Mouse (Mus musculus): ENCODE results near the gene Hcrt. TPM values are rescaled to one million over a fixed set of nuclear protein-coding genes. Genes with fewer than 3 reads are reported as not detected.

The Hcrt gene
- not detected in 4 replicates for total RNA-seq (2023)

GRCm38 (mm10) chr11:100762831-100763230, at the start of gene Hcrt:
TSS of gene Hcrt (minus strand) at chr11:100762931.

GRCm38 (mm10) chr11:100770646-100771408, 8.1 kb upstream of the Hcrt start, which contains the start of gene Ghdc:
TSS of gene Ghdc (minus strand) at chr11:100770957.

GRCm38 (mm10) chr11:100759611-100760233, 3.0 kb downstream of the Hcrt start, which contains the start of gene Kcnh4:
TSS of gene Kcnh4 (minus strand) at chr11:100759942.

GRCm38 (mm10) chr11:100738066-100738604, 24.6 kb downstream of the Hcrt start, which contains the start of gene Rab5c:
TSS of gene Rab5c (minus strand) at chr11:100738215.

GRCm38 (mm10) chr11:100713735-100714533, 48.8 kb downstream of the Hcrt start, which contains the start of gene Hspb9:
TSS of gene Hspb9 (plus strand) at chr11:100713850.

GRCm38 (mm10) chr11:100711783-100712615, 50.7 kb downstream of the Hcrt start, which contains the start of gene Kat2a:
TSS of gene Kat2a (minus strand) at chr11:100712465.

Other genes starting within 250 kb of the Hcrt start
- gene Acly, start 234.9 kb downstream of the Hcrt start, total RNA-seq (2023) = 153 to 164 TPM (median 163 TPM) in 4 replicates
- gene Ttc25, start 217.3 kb downstream of the Hcrt start, total RNA-seq (2023) = 0.39 to 1.3 TPM (median 0.70 TPM) in 4 replicates
- gene Cnp, start 188.0 kb downstream of the Hcrt start, total RNA-seq (2023) = 146 to 163 TPM (median 154 TPM) in 4 replicates
- gene Nkiras2, start 143.7 kb downstream of the Hcrt start, total RNA-seq (2023) = 18.9 to 25.1 TPM (median 22.7 TPM) in 4 replicates
- 374 to 427 TPM (median 395 TPM) in 4 replicates for gene Dnajc7, start 142.8 kb downstream of the Hcrt start, total RNA-seq (2023)
- gene Zfp385c, start 70.5 kb downstream of the Hcrt start, total RNA-seq (2023) = not detected in 4 replicates
- 14.2 to 20.9 TPM (median 18.3 TPM) in 4 replicates for gene Dhx58, start 58.7 kb downstream of the Hcrt start, total RNA-seq (2023)
- gene Kat2a, start 50.5 kb downstream of the Hcrt start, total RNA-seq (2023) = 36.7 to 39.7 TPM (median 38.7 TPM) in 4 replicates
- not detected in 4 replicates for gene Hspb9, start 49.1 kb downstream of the Hcrt start, total RNA-seq (2023)
- 123 to 134 TPM (median 127 TPM) in 4 replicates for gene Rab5c, start 24.7 kb downstream of the Hcrt start, total RNA-seq (2023)
- 8.1 to 10.4 TPM (median 9.4 TPM) in 4 replicates for gene Kcnh4, start 3.0 kb downstream of the Hcrt start, total RNA-seq (2023)
- gene Ghdc, start 8.0 kb upstream of the Hcrt start, total RNA-seq (2023) = 21.1 to 24.9 TPM (median 23.1 TPM) in 4 replicates
- 63.6 to 80.0 TPM (median 72.1 TPM) in 4 replicates for gene Stat5b, start 87.8 kb upstream of the Hcrt start, total RNA-seq (2023)
- gene Stat5a, start 96.4 kb upstream of the Hcrt start, total RNA-seq (2023) = 37.4 to 39.2 TPM (median 38.4 TPM) in 4 replicates
- gene Stat3, start 176.6 kb upstream of the Hcrt start, total RNA-seq (2023) = 260 to 282 TPM (median 268 TPM) in 4 replicates
- 0.27 to 0.88 TPM in 2 of 4 replicates, not detected in the others for gene Cavin1, start 208.0 kb upstream of the Hcrt start, total RNA-seq (2023)
- 66.2 to 98.9 TPM (median 80.0 TPM) in 4 replicates for gene Atp6v0a1, start 246.5 kb upstream of the Hcrt start, total RNA-seq (2023)

Measured in B cell, adult 62 days (primary cell).